Mouse (Mus musculus): Measurements from ENCODE around the gene Mt4. TPM values are rescaled to one million over a fixed set of nuclear protein-coding genes. Genes with fewer than 3 reads are reported as not detected.

The Mt4 gene
- polyA plus RNA-seq, 1 experiment from 2014 or later = 6.3 TPM

DNA sequence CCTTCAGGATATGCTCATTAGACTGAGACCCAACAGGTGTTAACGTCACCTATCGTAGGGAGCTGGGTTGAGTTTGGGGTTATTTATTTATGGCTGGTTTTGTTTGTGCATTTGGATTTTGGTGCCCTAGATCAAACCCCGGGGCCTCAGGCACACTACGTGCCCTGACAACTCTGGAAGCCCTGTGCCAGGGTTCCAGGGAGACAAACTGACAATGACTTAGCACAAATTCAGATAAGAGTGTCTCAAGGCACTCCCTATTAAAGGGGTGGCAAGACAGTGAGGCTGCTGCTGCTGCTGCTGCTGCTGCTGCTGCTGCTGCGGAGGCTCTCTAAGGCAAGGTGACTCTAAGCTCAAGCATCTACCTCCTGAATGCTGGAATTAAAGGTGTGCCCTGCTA lies 32.5 kb downstream of the Mt4 start:
- no peak for ATAC-seq (ENCODE audit: insufficient number of reproducible peaks, low FRiP score, low TSS enrichment, low read depth)
- 76% methylated on average over 5 of the region's 5 CpGs for WGBS
- Histone ChIP-seq H3K9ac (no peak overlapping the region), H3K4me1 (peaks cover 28% of the 10 kb centered on the region), H3K4me2 (replicated peaks) (no peak overlapping the region), H3K27ac (replicated peaks) (no peak overlapping the region), H3K36me3 (no peaks in the 10 kb centered on the region), H3K9me3 (replicated peaks) (no peaks in the 10 kb centered on the region), H3K4me3 (replicated peaks) (no peak overlapping the region), H3K27me3 (peaks cover 43% of the 10 kb centered on the region)

GRCm38 (mm10) chr8:94171321-94171755 lies 34.3 kb downstream of the Mt4 start:
- ATAC-seq (ENCODE audit: insufficient number of reproducible peaks, low FRiP score, low TSS enrichment, low read depth) = no peak
- no peak overlapping the region for H3K9ac ChIP-seq
- H3K36me3 ChIP-seq = no peaks in the 10 kb centered on the region
- WGBS = 26% methylated on average over 10 of the region's 10 CpGs
- H3K4me1 ChIP-seq = peaks cover 28% of the 10 kb centered on the region
- peak overlapping the region; percentile 49 for H3K4me3 ChIP-seq (replicated peaks)
- no peak overlapping the region for H3K27ac ChIP-seq (replicated peaks)
- H3K9me3 ChIP-seq (replicated peaks) = no peaks in the 10 kb centered on the region
- H3K27me3 ChIP-seq = peaks cover 59% of the 10 kb centered on the region
- peak overlapping the region; percentile 93 for H3K4me2 ChIP-seq (replicated peaks)

DNA sequence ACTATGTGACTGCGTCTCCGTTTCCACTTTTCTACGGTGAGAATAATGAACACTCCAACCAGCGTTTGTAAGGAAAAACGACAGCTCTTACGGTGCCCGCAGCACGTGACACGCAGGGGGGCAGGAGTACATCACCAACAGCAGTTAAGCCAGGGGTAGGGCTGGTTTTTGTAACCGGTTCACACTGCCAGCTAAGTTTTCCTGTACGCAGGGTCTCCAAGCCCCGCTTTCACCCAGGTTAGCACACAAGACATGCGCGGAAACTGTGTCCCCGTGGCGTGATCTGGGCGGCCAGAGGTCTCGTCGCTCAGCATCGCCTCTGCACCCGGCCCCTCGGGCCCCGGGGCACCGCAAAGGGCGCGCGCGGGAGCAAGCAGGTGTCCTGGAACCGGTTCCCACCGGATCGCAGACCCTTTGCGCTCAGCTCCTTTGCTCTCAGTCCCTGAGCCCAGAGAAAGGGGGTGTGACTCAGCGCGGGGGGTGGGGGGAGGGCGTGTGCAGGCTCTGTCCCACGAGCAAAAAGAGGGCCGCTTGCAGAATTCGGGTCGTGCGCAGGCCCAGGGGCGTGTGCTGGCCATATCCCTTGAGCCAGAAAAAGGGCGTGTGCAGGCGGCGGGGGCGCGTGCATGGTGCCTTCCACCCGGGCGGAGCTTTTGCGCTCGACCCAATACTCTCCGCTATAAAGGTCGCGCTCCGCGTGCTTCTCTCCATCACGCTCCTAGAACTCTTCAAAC lies 35.2 kb downstream of the Mt4 start, which contains the start of gene Mt2:
Gene Mt2 (plus strand): TSS at position 590 of the 734 bp plus-strand sequence.
- Histone ChIP-seq H3K9me3 (replicated peaks) (no peaks in the 10 kb centered on the region), H3K9ac (0 out of 2 replicates have a peak within 1 kb of the TSS, but pooled peaks have one; percentile 2), H3K27ac (replicated peaks) (peak within 1 kb of the TSS; percentile 45), H3K4me1 (peaks cover 25% of the 10 kb centered on the region), H3K4me2 (replicated peaks) (peak within 1 kb of the TSS; percentile 93), H3K36me3 (no peaks in the 10 kb centered on the region), H3K27me3 (peaks cover 67% of the 10 kb centered on the region), H3K4me3 (replicated peaks) (peak within 1 kb of the TSS; percentile 49)
- peak; percentile 55 for ATAC-seq (ENCODE audit: insufficient number of reproducible peaks, low FRiP score, low TSS enrichment, low read depth)
- WGBS = under 1% methylated on average over 56 of the region's 56 CpGs

- Histone ChIP-seq H3K9ac (0 out of 2 replicates have a peak overlapping the region, but pooled peaks have one; percentile 2), H3K9me3 (replicated peaks) (no peaks in the 10 kb centered on the region), H3K27ac (replicated peaks) (peak overlapping the region; percentile 45), H3K36me3 (no peaks in the 10 kb centered on the region), H3K4me1 (peaks cover 25% of the 10 kb centered on the region), H3K27me3 (peaks cover 70% of the 10 kb centered on the region), H3K4me2 (replicated peaks) (peak overlapping the region; percentile 93), H3K4me3 (replicated peaks) (peak overlapping the region; percentile 49)
- 2% methylated on average over 39 of the region's 39 CpGs for WGBS
- no peak for ATAC-seq (ENCODE audit: insufficient number of reproducible peaks, low FRiP score, low TSS enrichment, low read depth)
These were observed 36.1 kb downstream of the Mt4 start for GRCm38 (mm10) chr8:94172809-94173732.

DNA sequence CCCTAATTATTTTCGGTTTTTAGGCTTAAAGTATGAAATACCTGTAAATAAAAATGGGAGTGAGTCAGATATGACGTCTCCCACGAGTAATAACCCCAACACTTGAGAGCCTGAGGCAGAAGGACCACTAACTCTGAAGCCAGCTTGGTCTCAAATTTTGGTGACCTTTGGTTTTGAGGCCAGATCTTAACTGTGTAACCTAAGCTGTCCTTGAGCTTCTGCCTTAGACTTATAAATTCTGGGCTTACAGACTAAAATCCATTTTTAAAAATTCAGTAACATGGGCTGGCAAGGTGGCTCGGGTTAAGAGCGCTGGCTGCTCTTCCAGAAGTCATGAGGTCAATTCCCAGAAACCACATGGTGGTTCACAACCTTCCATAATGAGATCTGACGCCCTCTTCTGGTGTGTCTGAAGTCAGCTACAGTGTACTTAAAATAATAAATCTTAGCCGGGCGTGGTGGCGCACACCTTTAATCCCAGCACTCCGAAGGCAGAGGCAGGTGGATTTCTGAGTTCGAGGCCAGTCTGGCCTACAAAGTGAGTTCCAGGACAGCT lies 36.9 kb downstream of the Mt4 start:
- no peak for ATAC-seq (ENCODE audit: insufficient number of reproducible peaks, low FRiP score, low TSS enrichment, low read depth)
- Histone ChIP-seq H3K9ac (no peak overlapping the region), H3K4me2 (replicated peaks) (0 out of 2 replicates have a peak overlapping the region, but pooled peaks have one; percentile 93), H3K27me3 (peaks cover 79% of the 10 kb centered on the region), H3K36me3 (no peaks in the 10 kb centered on the region), H3K4me1 (peaks cover 29% of the 10 kb centered on the region), H3K27ac (replicated peaks) (no peak overlapping the region), H3K9me3 (replicated peaks) (no peaks in the 10 kb centered on the region), H3K4me3 (replicated peaks) (0 out of 2 replicates have a peak overlapping the region, but pooled peaks have one; percentile 49)
- WGBS = 43% methylated on average over 11 of the region's 11 CpGs

DNA sequence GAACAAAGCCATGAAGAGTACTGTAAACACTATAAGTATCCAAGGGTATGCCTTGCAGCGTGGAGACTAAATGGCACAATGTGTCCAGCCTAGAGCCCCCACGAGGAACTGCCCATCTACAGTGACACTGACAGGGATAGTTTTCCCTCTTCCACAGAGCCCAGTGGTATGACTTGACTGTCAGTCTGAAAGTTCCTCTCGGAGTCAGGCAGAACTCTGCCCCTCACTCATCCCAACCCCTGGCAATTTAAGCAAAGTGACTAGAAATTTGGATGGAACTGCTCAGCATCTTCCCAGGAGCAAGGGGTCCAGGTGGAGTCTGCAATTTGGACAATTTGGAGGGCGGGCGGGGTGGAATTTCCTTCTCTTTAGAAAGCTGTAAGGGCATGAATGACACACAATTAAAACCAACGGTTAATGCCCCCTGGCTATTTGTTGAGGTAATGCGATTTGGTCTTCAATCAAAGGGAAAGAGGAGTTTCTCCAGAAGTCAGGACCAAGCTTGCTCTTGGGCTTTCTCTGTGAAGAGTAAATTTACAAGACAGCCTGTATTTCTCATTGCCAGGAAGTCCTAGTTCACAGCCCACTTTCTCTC lies 37.7 kb downstream of the Mt4 start:
- Histone ChIP-seq H3K4me2 (replicated peaks) (no peak overlapping the region), H3K36me3 (no peaks in the 10 kb centered on the region), H3K27ac (replicated peaks) (no peak overlapping the region), H3K27me3 (peaks cover 83% of the 10 kb centered on the region), H3K9ac (no peak overlapping the region), H3K4me3 (replicated peaks) (no peak overlapping the region), H3K9me3 (replicated peaks) (no peaks in the 10 kb centered on the region), H3K4me1 (peaks cover 37% of the 10 kb centered on the region)
- WGBS = 23% methylated on average over 7 of the region's 7 CpGs
- no peak for ATAC-seq (ENCODE audit: insufficient number of reproducible peaks, low FRiP score, low TSS enrichment, low read depth)

- ATAC-seq (ENCODE audit: insufficient number of reproducible peaks, low FRiP score, low TSS enrichment, low read depth) = no peak
- Histone ChIP-seq H3K36me3 (no peaks in the 10 kb centered on the region), H3K4me2 (replicated peaks) (no peak overlapping the region), H3K9ac (no peak overlapping the region), H3K4me3 (replicated peaks) (no peak overlapping the region), H3K27me3 (peaks cover 78% of the 10 kb centered on the region), H3K4me1 (peaks cover 24% of the 10 kb centered on the region), H3K9me3 (replicated peaks) (no peaks in the 10 kb centered on the region), H3K27ac (replicated peaks) (no peak overlapping the region)
- 46% methylated on average over 7 of the region's 7 CpGs for WGBS
These were observed 40.9 kb downstream of the Mt4 start for GRCm38 (mm10) chr8:94177716-94178390.

- peak within 1 kb of the TSS; percentile 87 for H3K4me2 ChIP-seq (replicated peaks)
- peak within 1 kb of the TSS; percentile 39; the same call in 1 of the 2 replicates for H3K27ac ChIP-seq (replicated peaks)
- H3K4me3 ChIP-seq (replicated peaks) = peak within 1 kb of the TSS; percentile 50
- H3K4me1 ChIP-seq = peaks cover 27% of the 10 kb centered on the region
- peaks cover 80% of the 10 kb centered on the region for H3K27me3 ChIP-seq
- no peaks in the 10 kb centered on the region for H3K9me3 ChIP-seq (replicated peaks)
- under 1% methylated on average over 50 of the region's 50 CpGs for WGBS
- no peaks in the 10 kb centered on the region for H3K36me3 ChIP-seq
- peak; percentile 82 for ATAC-seq (ENCODE audit: insufficient number of reproducible peaks, low FRiP score, low TSS enrichment, low read depth)
- H3K9ac ChIP-seq = peak within 1 kb of the TSS; percentile 28
These were observed 42.1 kb downstream of the Mt4 start, which contains the start of gene Mt1 for GRCm38 (mm10) chr8:94178857-94179712. Gene Mt1, plus strand, starts transcription at chr8:94179082.

DNA sequence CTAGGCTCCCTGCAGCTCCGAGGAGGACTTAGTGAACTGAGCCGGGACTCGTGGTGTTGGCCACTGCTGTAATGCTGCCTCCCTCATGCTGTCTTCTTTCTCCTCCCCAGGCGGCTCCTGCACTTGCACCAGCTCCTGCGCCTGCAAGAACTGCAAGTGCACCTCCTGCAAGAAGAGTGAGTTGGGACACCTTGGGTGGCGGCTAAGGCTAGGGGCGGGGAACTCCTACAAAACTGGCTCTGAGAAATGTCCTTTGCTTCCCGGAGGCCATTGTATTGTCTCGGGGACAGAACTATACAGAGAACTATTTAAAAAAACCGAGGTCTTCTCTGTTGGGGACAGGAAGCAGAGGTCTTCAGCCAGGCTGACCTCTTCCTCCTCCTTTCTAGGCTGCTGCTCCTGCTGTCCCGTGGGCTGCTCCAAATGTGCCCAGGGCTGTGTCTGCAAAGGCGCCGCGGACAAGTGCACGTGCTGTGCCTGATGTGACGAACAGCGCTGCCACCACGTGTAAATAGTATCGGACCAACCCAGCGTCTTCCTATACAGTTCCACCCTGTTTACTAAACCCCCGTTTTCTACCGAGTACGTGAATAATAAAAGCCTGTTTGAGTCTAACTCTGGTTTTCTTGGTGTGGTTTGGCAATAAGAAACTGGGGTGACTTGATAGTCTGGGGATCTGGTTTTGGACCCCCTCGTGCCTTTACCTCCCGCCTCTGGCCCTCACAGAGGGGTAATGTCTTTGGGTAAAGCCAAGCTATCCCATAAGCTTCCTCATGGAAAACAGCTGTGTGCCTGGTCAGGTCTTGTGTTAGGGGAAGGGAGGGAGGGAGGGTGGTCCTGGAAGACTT lies 42.9 kb downstream of the Mt4 start:
- no peak for ATAC-seq (ENCODE audit: insufficient number of reproducible peaks, low FRiP score, low TSS enrichment, low read depth)
- Histone ChIP-seq H3K4me2 (replicated peaks) (peak overlapping the region; percentile 87), H3K4me1 (peaks cover 33% of the 10 kb centered on the region), H3K9ac (0 out of 2 replicates have a peak overlapping the region, but pooled peaks have one; percentile 0), H3K4me3 (replicated peaks) (peak overlapping the region; percentile 50), H3K27me3 (peaks cover 78% of the 10 kb centered on the region), H3K27ac (replicated peaks) (0 out of 2 replicates have a peak overlapping the region, but pooled peaks have one; percentile 39), H3K9me3 (replicated peaks) (no peaks in the 10 kb centered on the region), H3K36me3 (no peaks in the 10 kb centered on the region)
- 3% methylated on average over 25 of the region's 25 CpGs for WGBS
